Mouse (Mus musculus): ENCODE measurements around the gene Ccdc70.
A peak's percentile ranks its signal among the peaks of the same experiment; 100 is the strongest.

DNA sequence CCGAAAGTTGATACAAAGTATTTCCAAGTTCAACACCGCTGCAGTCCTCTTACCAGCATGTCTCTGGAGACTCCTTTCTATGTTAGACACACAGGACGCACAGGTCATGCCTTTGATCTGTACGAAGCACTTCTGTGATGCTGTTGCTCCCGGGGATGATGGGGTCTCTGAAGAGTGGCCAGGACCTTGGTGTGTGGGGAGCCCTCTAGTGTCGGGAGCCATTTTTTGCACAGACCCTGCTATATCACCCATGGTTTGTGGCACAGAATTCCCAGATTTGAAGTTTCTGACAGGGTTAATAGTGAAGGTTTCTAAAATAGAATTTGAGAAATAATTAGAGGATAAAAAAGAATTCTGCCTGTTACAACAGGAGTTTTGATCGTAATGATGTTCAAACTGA, 52.7 kb downstream of the Ccdc70 start:
- TF ChIP-seq CTCF (IDR thresholded peaks at IDR 0.05; ENCODE audit: low read depth): peak; percentile 21; the same call in 1 of the 2 replicates
- no peak for TF ChIP-seq EP300 (optimal IDR thresholded peaks at IDR 0.05)
